Mouse (Mus musculus): ENCODE results near the gene Cxadr. TPM values are rescaled to one million over a fixed set of nuclear protein-coding genes. Genes with fewer than 3 reads are reported as not detected.

Cxadr gene
- 17.4 and 18.0 TPM in 2 replicates for polyA plus RNA-seq (2015; fragmentation: Nextera tagmentation; extraction: Ambion mirVana)

DNA sequence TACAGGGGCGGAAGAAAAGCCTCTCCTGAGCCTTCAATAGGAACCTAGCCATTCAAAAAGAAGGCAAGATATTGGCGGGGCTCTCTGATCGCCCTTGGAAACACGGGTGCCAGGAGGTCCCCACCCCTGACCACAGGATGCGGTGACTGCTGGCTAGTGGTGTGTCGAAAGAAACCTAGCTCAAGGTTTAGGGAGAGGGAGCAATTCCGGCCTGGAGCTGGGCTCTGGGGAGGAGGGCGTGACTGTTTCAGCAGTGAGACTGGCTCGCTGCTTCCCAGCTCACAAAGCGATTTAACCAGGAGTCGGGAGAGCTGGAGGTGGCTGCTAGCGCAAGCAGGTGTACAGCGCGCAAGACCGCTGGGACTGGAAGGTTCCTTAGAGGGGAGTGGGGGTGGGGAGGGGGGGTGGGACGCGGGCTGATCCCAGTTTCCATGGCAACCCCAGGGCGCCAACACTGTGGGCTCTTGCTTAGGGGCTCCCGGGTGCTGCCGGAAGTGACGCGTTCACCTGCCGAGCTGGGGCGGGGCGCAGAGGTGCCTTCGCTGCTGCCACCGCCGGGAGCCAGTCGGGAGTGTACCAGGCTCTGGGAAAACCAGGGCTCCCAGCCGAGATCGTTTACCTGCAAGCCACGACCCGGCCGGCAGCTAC is at the start of gene Cxadr:
Cxadr (plus strand) TSS at position 307 of the 648 bp plus-strand sequence.
- Histone ChIP-seq H3K27ac (replicated peaks) (peak within 1 kb of the TSS; percentile 59), H3K4me2 (peak within 1 kb of the TSS; percentile 77), H3K4me1 (replicated peaks) (peaks cover 8% of the 10 kb centered on the region), H3K36me3 (replicated peaks) (no peaks in the 10 kb centered on the region), H3K9ac (peak within 1 kb of the TSS; percentile 58), H3K4me3 (replicated peaks) (peak within 1 kb of the TSS; percentile 62), H3K27me3 (peaks cover 50% of the 10 kb centered on the region), H3K9me3 (replicated peaks) (no peaks in the 10 kb centered on the region)
- ATAC-seq (ENCODE audit: insufficient read depth): peak; percentile 83
- WGBS (ENCODE audit: insufficient replicate concordance): 1% methylated on average over 34 of the region's 34 CpGs

DNA sequence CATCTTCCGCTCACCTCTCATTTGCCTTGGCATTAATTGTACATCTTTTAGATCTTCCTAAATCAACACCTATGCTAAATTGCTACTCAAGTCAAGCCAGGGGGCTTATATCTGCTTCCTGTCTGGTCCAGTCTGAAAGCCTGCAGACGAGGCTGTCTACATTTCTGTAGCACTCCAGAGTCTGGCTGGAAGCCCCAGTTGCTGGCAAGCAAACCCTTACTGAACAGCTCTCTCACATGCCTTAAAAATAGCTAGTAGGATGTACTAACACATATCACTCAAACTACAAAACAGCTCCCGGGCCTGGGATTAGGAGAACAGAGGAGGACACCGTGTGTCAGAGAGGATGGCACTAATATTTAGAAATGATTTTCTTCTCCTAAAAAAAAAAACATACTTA is 42.3 kb upstream of the Cxadr start:
- no peak overlapping the region for H3K27ac ChIP-seq (replicated peaks)
- no peak overlapping the region for H3K9ac ChIP-seq
- 62% methylated on average over 4 of the region's 4 CpGs for WGBS (ENCODE audit: insufficient replicate concordance)
- no peak overlapping the region for H3K4me3 ChIP-seq (replicated peaks)
- H3K9me3 ChIP-seq (replicated peaks): no peaks in the 10 kb centered on the region
- ATAC-seq (ENCODE audit: insufficient read depth): no peak
- no peaks in the 10 kb centered on the region for H3K27me3 ChIP-seq
- no peaks in the 10 kb centered on the region for H3K36me3 ChIP-seq (replicated peaks)
- no peaks in the 10 kb centered on the region for H3K4me1 ChIP-seq (replicated peaks)
- no peak overlapping the region for H3K4me2 ChIP-seq

DNA sequence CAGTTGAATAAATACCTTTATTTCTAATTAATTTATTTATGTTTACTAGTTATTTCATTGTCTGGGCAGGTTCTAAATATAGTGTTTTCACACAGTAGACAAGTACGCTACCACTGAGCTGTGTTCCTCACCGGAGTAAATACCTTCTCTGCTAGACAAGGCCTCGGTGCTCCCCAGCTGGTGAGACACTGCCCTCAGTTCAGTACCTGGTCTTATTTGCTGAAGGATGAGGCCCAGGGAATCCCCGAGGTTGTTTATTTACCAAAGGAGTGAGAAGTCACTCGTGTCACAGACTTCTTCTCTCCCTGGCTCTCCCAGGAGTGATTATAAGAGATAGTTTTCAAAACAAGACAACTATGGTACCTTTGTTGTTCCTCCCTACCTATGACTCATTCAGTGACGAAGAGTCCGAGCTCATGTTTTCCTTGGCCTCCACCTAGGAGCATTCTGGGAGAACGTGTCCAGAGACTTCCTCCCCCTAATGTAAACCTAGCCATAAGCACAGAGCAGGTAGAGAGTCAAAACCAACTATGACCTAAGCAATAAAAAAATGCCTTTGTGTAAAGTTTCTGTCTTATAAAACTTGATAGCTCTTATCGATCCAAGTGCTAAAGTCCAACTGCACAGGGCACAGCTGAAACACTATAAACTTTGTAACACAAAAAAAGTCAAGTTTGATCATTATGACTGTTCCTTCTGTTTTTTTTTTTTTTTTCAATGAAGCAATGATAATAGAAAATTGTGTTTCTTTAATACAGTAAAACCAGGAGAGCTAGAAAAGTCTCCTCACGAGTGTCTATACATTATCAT is 41.0 kb upstream of the Cxadr start:
- H3K27ac ChIP-seq (replicated peaks): no peak overlapping the region
- H3K4me3 ChIP-seq (replicated peaks): no peak overlapping the region
- no peak overlapping the region for H3K4me2 ChIP-seq
- 0 out of 2 replicates have a peak, but pooled peaks cover 4% of the 10 kb centered on the region for H3K4me1 ChIP-seq (replicated peaks)
- H3K27me3 ChIP-seq: no peaks in the 10 kb centered on the region
- ATAC-seq (ENCODE audit: insufficient read depth): no peak
- no peaks in the 10 kb centered on the region for H3K36me3 ChIP-seq (replicated peaks)
- no peaks in the 10 kb centered on the region for H3K9me3 ChIP-seq (replicated peaks)
- 56% methylated on average over 10 of the region's 10 CpGs for WGBS (ENCODE audit: insufficient replicate concordance)
- H3K9ac ChIP-seq: no peak overlapping the region

DNA sequence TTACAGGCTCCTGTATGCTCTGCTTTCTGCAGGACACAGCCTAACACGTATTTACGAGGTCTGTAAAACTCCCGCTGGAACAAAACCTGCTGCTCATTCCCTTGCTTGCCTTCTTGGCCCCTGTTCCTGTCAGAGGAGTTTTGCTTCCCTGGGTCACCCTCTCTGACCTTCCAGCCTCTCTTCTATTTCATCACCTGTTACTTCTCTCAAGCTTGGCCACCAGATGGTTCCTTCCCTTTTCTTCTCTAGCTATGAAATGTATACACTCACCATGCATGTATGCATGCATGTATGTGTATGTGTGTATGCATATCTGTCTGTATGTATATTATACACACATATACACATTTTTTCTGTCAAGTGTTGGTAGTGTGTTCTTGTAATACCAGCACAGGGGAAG is 39.8 kb upstream of the Cxadr start:
- WGBS (ENCODE audit: insufficient replicate concordance): 42% methylated on average over 3 of the region's 3 CpGs
- Histone ChIP-seq H3K9ac (no peak overlapping the region), H3K4me3 (replicated peaks) (no peak overlapping the region), H3K9me3 (replicated peaks) (no peaks in the 10 kb centered on the region), H3K27ac (replicated peaks) (no peak overlapping the region), H3K4me2 (no peak overlapping the region), H3K4me1 (replicated peaks) (peaks cover 10% of the 10 kb centered on the region; the same call in 1 of the 2 replicates), H3K27me3 (no peaks in the 10 kb centered on the region), H3K36me3 (replicated peaks) (no peaks in the 10 kb centered on the region)
- ATAC-seq (ENCODE audit: insufficient read depth): no peak

DNA sequence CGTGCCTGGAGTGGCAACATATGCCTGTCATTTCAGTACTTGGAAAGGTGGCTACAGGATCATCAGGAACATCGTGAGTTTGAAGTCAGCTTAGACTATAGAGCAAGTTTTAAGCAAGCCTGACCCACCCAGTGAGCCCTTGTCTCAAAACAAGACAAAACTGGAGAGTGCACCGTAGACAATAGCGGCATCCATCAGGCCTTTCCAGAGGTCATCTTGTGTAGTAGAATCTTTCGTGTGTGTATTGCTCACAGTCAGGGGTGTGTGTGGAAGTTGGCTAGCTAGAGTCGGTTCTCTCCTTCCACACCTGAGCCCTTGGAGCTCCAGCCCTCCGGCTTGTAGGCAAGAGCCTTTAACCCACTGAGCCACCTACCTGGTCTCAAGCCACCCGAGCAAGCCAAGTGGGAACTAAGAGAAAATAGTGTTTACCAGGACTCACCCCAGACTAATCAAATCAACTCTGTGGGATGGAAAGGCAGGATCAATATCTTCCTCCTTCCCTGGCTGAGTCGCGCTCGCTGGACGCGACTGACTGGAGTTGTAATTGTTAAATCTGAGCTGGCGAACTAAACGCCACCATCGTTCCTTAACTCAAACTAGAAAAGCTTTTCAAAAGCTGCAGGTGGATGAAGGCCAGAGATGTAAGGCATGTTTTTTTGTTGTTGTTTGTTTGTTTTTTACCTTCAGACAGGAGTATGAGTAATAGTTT is 36.7 kb upstream of the Cxadr start:
- Histone ChIP-seq H3K27me3 (no peaks in the 10 kb centered on the region), H3K27ac (replicated peaks) (peak overlapping the region; percentile 55), H3K4me2 (peak overlapping the region; percentile 49), H3K4me1 (replicated peaks) (peaks cover 17% of the 10 kb centered on the region; the same call in 1 of the 2 replicates), H3K9me3 (replicated peaks) (no peaks in the 10 kb centered on the region), H3K4me3 (replicated peaks) (peak overlapping the region; percentile 40), H3K9ac (no peak overlapping the region; the same call in 1 of the 2 replicates), H3K36me3 (replicated peaks) (no peaks in the 10 kb centered on the region)
- no peak for ATAC-seq (ENCODE audit: insufficient read depth)
- 20% methylated on average over 16 of the region's 16 CpGs for WGBS (ENCODE audit: insufficient replicate concordance)

DNA sequence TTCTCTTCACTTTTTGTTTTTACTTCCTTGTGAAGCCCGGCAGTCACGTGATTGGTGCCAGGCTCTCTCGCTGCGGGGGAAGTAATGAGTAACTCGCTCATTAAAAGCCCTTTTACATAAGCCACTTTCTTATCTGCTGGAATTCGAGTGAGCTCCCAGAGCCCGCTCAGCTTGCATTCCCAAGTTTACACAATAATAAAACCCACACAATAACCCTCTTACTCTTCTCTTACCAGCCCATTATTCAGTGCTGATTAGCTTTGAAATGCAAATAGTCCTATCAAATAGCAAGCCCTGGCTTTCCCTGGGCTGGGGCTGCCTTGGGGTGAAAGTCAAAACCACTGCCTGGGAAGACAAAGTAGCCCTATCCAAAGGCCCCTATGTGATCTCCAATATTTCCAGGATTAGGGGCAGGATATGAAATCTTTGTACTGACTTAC is 36.1 kb upstream of the Cxadr start:
- Histone ChIP-seq H3K27ac (replicated peaks) (peak overlapping the region; percentile 39; the same call in 1 of the 2 replicates), H3K9ac (no peak overlapping the region), H3K36me3 (replicated peaks) (no peaks in the 10 kb centered on the region), H3K9me3 (replicated peaks) (no peaks in the 10 kb centered on the region), H3K4me3 (replicated peaks) (peak overlapping the region; percentile 40), H3K4me1 (replicated peaks) (peaks cover 17% of the 10 kb centered on the region; the same call in 1 of the 2 replicates), H3K27me3 (no peaks in the 10 kb centered on the region), H3K4me2 (peak overlapping the region; percentile 49)
- ATAC-seq (ENCODE audit: insufficient read depth): no peak
- under 1% methylated on average over 7 of the region's 7 CpGs for WGBS (ENCODE audit: insufficient replicate concordance)

DNA sequence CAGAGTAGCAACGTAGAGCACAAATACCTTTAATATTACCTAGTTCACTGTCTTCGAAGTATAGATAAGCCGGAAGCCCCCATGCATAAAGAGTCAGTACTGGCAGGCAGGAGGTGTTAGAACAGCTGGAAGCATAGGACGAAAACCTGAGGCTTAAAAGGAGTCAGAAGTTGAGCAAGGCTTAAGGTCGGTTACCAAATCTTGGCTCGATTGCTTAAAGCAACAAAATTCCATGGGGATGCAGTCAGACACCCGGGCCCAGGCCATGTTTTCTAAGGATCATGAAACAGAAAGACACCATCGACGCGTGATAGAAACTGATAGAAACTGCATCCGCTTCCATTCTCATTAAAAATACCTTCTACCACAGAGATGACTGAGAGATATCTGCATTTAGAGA is 35.5 kb upstream of the Cxadr start:
- no peak overlapping the region for H3K27ac ChIP-seq (replicated peaks)
- H3K9me3 ChIP-seq (replicated peaks): no peaks in the 10 kb centered on the region
- no peaks in the 10 kb centered on the region for H3K27me3 ChIP-seq
- WGBS (ENCODE audit: insufficient replicate concordance): 46% methylated on average over 11 of the region's 11 CpGs
- no peak for ATAC-seq (ENCODE audit: insufficient read depth)
- no peaks in the 10 kb centered on the region for H3K36me3 ChIP-seq (replicated peaks)
- peaks cover 17% of the 10 kb centered on the region; the same call in 1 of the 2 replicates for H3K4me1 ChIP-seq (replicated peaks)
- H3K4me2 ChIP-seq: no peak overlapping the region
- H3K4me3 ChIP-seq (replicated peaks): no peak overlapping the region
- H3K9ac ChIP-seq: no peak overlapping the region

DNA sequence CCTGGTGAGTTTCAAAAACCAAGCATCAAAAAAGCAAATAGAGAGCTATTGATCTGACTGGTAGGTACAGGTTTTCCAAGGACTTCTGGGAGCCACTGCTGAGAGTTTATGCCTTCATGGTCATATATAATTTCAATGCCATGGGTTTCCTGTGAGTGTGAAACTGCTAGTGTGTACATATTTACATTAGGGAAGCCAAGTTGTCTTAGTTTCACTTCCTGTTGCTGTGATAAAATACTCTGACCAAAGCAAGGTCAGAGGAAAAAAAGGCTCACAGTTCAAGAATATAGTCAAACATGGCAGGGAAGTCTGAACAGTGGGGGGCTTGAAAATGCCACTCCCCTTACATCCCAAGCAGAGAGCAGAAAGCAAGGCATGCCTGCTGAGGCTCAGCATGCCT is 33.8 kb upstream of the Cxadr start:
- no peak for ATAC-seq (ENCODE audit: insufficient read depth)
- H3K27ac ChIP-seq (replicated peaks): peak overlapping the region; percentile 53; the same call in 1 of the 2 replicates
- no peak overlapping the region for H3K9ac ChIP-seq

DNA sequence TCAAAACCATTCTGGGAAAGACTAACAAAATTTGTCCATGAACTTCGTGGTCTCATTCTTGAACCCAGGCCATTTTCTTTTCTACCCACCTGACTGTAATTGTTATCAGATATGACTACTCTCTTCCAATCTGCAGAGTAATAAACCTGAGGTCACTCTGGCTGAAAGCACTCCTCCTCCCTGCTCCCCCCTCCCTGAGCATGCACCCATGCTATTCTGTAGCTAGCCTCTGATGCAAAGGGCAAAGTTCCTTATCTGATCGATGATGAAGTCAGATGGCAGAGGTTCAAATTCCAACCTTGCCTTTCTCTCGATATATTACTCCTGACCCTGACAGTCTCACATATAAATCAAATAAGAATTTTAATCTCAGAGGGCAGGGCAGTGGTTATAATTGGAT is 33.1 kb upstream of the Cxadr start:
- H3K27ac ChIP-seq (replicated peaks): no peak overlapping the region
- H3K4me1 ChIP-seq (replicated peaks): peaks cover 17% of the 10 kb centered on the region; the same call in 1 of the 2 replicates
- H3K4me3 ChIP-seq (replicated peaks): no peak overlapping the region
- peak; percentile 47 for ATAC-seq (ENCODE audit: insufficient read depth)
- H3K27me3 ChIP-seq: no peaks in the 10 kb centered on the region
- H3K36me3 ChIP-seq (replicated peaks): no peaks in the 10 kb centered on the region
- no peaks in the 10 kb centered on the region for H3K9me3 ChIP-seq (replicated peaks)
- no peak overlapping the region for H3K4me2 ChIP-seq
- WGBS (ENCODE audit: insufficient replicate concordance): 51% methylated on average over 3 of the region's 3 CpGs
- no peak overlapping the region for H3K9ac ChIP-seq

More for the DNA sequence above, 33.8 kb upstream of the Cxadr start:
- H3K4me3 ChIP-seq (replicated peaks): no peak overlapping the region
- no peaks in the 10 kb centered on the region for H3K9me3 ChIP-seq (replicated peaks)
- H3K27me3 ChIP-seq: no peaks in the 10 kb centered on the region
- peaks cover 17% of the 10 kb centered on the region; the same call in 1 of the 2 replicates for H3K4me1 ChIP-seq (replicated peaks)
- H3K4me2 ChIP-seq: no peak overlapping the region
- H3K36me3 ChIP-seq (replicated peaks): no peaks in the 10 kb centered on the region

DNA sequence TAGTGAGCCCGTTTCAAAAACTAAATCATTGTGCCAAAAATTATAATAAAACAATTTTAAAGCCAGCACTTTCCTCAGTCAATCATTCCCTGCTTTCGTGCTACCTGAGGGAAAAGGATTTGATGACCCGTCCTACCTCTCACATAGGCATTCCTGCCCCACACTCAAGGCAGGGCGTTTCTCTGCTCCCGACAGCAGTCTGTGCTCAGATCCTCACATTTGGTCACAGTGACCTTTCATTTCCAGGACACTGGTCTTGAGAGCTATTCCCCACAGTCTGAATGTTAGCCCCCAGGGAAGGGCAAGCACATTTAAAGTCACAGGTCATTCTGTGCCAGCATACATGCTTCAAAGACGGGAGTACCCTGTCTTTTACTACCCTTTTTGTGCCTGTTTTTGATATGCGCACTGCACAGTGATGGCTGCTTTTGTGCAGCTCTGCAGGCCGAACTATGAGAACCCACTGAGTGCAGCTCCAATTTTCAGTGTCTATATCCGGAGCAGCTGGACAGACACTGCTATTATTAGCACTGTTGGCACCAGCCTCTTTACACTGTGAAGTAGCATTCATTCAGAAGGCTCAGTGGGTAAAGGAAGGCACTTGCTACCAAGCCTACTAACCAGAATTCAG is 26.3 kb upstream of the Cxadr start:
- 63% methylated on average over 9 of the region's 9 CpGs for WGBS (ENCODE audit: insufficient replicate concordance)
- Histone ChIP-seq H3K9ac (no peak overlapping the region), H3K27ac (replicated peaks) (no peak overlapping the region), H3K4me3 (replicated peaks) (no peak overlapping the region), H3K4me2 (no peak overlapping the region), H3K27me3 (no peaks in the 10 kb centered on the region), H3K9me3 (replicated peaks) (no peaks in the 10 kb centered on the region), H3K36me3 (replicated peaks) (no peaks in the 10 kb centered on the region), H3K4me1 (replicated peaks) (no peaks in the 10 kb centered on the region)
- no peak for ATAC-seq (ENCODE audit: insufficient read depth)

All from liver, embryonic 15.5 days (tissue).